Mouse (Mus musculus): ENCODE data around the gene Ttc12. TPM values are rescaled to one million over a fixed set of nuclear protein-coding genes. Genes with fewer than 3 reads are reported as not detected.

Gene Ttc12
- polyA plus RNA-seq, 1 experiment from 2014 or later: 2.8 TPM

- DNase-seq (ENCODE audit: low spot score): no peak
Measured at GRCm38 (mm10) chr9:49392242-49392641, 93.8 kb downstream of the Ttc12 start.

Other genes with a start within 250 kb of the Ttc12 start
- 0.14 and 1.2 TPM in 2 replicates for gene Gm4894, start 235.7 kb downstream of the Ttc12 start, polyA plus RNA-seq (2015; fragmentation: Nextera tagmentation; extraction: Ambion mirVana)
- 0.05 TPM in 1 of 2 replicates, not detected in the other for gene Drd2, start 145.6 kb downstream of the Ttc12 start, polyA plus RNA-seq (2015; fragmentation: Nextera tagmentation; extraction: Ambion mirVana)
- gene Ankk1, start 59.2 kb downstream of the Ttc12 start, polyA plus RNA-seq (2015; fragmentation: Nextera tagmentation; extraction: Ambion mirVana): 0.08 TPM in 1 of 2 replicates, not detected in the other